Mouse (Mus musculus): ENCODE measurements around the gene Zfp709. TPM values are rescaled to one million over a fixed set of nuclear protein-coding genes. Genes with fewer than 3 reads are reported as not detected.
"Not testable (repeated sequence)": the region's sequence is repeated elsewhere in the genome, so short reads cannot be mapped to it uniquely, and the experiment has no call there.

Gene Zfp709
- total RNA-seq (2021): 1 to 10 TPM; 6.7 to 8.5 TPM

DNA sequence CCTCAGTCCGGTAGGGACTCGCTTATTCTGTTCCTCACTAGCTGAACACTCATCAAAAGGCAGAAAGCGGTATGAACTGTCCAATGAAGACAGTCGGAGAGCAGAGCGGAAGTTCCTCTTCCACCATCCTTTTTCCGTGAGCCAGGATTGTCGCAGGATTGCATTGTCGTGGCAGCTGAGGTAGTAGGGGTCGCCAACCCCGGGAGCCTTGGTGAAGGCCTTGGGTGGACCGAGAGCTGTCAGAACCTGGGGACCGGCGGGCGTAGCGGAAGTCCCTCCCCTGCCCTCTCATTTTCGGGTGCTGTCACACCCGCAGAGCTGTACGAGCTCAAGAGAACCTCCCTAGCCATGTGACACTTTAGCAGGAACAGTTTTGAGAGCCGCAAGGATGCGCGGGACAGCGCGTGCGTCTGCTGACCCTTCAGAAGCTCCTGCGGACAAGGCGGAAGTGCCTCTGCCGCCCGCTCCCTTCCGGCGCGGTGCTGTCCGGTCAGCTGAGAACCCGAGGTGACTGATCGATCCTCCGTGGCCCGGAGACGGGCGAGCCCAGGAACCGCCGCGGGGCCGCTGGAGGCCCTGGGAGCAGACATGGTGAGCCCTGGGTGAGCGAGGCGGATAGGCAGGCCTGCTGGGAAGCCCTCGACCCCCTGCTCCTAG, at the start of gene Zfp709:
Gene Zfp709 (plus strand): TSS at position 402 of the 657 bp plus-strand sequence.
- DNase-seq: peak; percentile 80
- intact Hi-C loops (cut with DNase I): no loop called here

DNA sequence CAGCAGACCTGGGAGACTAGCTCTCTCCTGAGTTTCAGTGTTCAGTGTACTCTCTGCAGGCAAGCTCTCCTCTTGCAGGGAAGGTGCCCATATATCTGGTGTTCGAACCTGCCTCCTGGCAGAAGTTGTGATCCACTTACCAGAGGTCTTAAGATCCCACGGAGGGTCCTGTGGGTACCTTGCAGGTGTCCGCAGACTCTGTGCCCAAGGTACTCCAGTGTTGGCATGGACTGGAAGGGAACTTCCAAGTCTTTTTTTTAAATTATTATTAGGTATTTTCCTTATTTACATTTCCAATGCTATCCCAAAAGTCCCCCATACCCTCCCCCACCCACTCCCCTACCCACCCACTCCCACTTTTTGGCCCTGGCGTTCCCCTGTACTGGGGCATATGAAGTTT, 43.6 kb upstream of the Zfp709 start:
- intact Hi-C loops (cut with DNase I); DNase-seq: not testable (repeated sequence)

- DNase-seq; intact Hi-C loops (cut with DNase I): not testable (repeated sequence)
These were observed 40.5 kb upstream of the Zfp709 start for GRCm38 (mm10) chr8:71841201-71841817.

- DNase-seq; intact Hi-C loops (cut with DNase I): not testable (repeated sequence)
These were observed 39.3 kb upstream of the Zfp709 start for GRCm38 (mm10) chr8:71842476-71842875.

DNA sequence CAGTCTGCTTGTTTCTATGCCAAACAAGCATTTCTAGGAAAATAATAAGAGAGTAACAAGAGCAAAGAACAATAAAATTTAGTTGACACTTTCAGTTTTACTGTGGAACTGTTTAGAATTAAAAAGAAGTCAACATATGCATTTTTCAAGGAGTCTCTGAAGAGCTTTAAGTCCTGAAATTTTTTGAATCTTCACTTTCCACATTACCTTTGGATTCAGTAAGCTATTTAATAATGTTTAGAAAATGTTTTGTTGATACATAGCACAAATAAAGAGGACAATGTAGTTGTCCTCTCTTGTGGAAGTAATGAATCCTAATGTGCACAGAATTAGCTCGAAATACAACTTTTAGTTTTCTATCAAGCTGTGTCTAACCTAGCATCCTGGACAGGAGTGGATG, 37.4 kb upstream of the Zfp709 start:
- DNase-seq; intact Hi-C loops (cut with DNase I): not testable (repeated sequence)

DNA sequence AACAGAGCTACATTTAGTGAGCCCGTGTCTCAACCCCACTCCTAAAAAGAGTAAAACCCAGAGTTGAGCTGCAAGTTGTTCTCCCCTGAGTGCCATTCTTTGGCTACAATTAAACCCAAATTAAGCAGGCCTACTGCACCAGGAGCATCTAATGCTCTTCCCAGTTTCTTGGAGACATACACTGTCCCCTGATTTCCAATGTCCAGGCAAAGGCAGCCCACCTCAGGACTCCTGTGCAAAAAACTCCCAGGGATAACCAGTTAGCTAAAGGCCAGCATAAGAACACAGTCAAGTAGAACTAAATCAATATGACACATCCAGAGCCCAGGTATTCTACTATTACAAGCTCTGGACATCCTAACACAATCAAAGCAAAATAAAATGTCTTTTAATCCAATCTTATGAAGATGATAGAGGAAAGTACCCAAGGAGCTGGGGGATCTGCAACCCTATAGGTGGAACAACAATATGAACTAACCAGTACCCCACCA, 35.8 kb upstream of the Zfp709 start:
- DNase-seq; intact Hi-C loops (cut with DNase I): not testable (repeated sequence)

DNA sequence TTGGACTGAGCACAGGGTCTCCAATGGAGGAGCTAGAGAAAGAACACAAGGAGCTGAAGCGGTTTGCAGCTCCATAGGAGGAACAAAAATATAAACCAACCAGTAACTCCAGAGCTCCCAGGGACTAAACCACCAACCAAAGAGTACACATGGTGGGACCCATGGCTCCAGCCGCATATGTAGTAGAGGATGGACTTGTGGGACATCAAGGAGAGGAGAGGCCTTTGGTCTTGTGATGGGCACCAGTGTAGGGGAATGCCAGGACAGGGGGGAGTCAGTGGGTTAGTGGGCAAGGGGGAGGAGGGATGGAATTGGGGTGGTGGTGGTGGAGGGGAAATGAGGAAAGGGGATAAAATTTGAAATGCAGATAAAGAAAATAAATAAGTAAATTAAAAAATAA, 35.1 kb upstream of the Zfp709 start:
- not testable (repeated sequence) for DNase-seq
- intact Hi-C loops (cut with DNase I): loop anchor here (1.0 kb wide), 1 partner anchor 699 kb away; no protein-coding TSS in a partner anchor

- intact Hi-C loops (cut with DNase I); DNase-seq: not testable (repeated sequence)
These were observed 30.8 kb upstream of the Zfp709 start for GRCm38 (mm10) chr8:71851014-71851413.

GRCm38 (mm10) chr8:71853360-71853759, 28.5 kb upstream of the Zfp709 start:
- intact Hi-C loops (cut with DNase I); DNase-seq: not testable (repeated sequence)

- intact Hi-C loops (cut with DNase I): not testable (repeated sequence)
These were observed 25.0 kb upstream of the Zfp709 start for GRCm38 (mm10) chr8:71856630-71857328.

DNA sequence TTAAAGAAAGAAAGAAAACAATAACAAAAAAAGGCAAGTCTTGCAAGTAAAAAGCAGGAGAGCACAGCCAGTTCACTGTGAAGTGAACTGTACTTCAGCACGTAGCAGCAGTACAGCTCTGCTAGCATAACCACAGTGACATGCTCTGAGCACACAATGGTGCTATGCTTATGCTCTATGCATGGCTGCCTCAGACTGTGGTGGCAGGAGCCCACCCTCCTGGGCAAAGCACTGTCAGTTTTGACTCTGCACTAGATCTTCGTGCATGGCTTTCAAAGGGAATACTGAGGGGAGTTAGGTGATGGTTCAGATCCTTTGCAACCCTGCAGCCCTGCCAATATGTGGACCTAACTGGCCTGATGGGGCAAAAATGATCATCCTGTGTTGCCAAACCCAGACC, 24.5 kb upstream of the Zfp709 start:
- intact Hi-C loops (cut with DNase I); DNase-seq: not testable (repeated sequence)

More at GRCm38 (mm10) chr8:71856630-71857328, 25.0 kb upstream of the Zfp709 start:
- not testable (repeated sequence) for DNase-seq

- DNase-seq: peak; percentile 16 to 22
- intact Hi-C loops (cut with DNase I): not testable (repeated sequence)
These were observed 20.3 kb upstream of the Zfp709 start for GRCm38 (mm10) chr8:71861551-71861950.

DNA sequence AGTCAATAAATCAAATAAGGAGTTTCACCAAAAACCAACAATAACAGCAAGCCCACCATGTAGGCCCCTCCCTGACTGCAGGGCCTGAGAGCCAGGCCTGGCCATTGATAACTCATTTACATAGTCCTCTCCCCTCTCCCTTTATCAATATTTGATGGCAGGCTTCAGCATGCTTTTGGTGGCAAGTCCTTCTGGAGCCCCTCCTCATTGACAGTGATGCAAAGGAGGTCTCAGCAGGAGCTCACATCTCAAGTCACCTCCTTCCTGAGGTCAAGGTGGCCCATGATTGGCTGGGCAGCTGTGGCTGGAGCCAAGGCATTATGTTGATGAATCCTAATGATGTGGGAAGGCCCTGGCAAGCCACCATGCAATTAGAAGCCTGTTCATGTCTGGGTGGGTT, 19.8 kb upstream of the Zfp709 start:
- intact Hi-C loops (cut with DNase I); DNase-seq: not testable (repeated sequence)

DNA sequence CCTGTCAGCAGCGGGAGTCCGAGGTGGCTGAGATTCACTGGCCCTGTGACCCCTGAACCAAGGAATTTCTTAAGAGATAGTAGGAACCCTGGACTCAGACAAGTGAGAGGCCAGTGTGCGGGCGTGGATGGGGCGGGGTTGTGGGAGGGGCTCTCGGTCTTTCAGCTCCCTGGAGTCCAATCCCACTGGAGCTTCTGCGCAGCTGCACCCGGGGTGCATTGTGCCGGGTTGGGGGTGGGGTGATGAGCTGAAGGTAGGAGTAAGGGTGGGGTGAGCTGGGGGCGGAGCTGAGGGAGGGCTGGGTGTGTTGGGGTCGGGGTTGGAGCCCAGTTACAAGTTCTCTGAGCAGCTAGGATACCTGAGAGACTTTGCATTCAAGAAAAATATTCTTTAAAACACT, 18.8 kb downstream of the Zfp709 start:
- DNase-seq; intact Hi-C loops (cut with DNase I): not testable (repeated sequence)

DNA sequence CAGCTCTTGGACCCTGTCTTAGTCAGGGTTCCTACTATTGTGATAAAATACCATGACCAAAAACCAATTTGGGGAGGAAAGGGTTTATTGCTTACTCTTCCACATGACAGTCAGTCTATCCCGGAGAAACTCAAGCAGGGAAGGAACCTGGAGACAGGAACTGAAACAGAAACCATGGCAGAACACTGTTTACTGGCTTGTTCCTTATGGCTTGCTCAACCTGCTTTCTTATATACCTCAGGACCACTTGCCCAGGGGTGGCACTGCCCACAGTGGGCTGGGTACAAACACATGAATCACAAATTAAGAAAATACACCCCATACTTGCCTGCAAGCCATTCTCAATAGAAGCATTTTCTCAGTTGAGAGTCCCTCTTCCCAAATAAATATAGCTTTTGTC, 21.3 kb downstream of the Zfp709 start:
- intact Hi-C loops (cut with DNase I); DNase-seq: not testable (repeated sequence)

GRCm38 (mm10) chr8:71906809-71907208, 25.0 kb downstream of the Zfp709 start:
- DNase-seq: no peak
- intact Hi-C loops (cut with DNase I): no loop called here

GRCm38 (mm10) chr8:71907798-71908257, 26.0 kb downstream of the Zfp709 start:
- DNase-seq: no peak
- intact Hi-C loops (cut with DNase I): loop anchor here (1.0 kb wide), 2 partner anchors 14 to 64 kb away; no protein-coding TSS in a partner anchor

DNA sequence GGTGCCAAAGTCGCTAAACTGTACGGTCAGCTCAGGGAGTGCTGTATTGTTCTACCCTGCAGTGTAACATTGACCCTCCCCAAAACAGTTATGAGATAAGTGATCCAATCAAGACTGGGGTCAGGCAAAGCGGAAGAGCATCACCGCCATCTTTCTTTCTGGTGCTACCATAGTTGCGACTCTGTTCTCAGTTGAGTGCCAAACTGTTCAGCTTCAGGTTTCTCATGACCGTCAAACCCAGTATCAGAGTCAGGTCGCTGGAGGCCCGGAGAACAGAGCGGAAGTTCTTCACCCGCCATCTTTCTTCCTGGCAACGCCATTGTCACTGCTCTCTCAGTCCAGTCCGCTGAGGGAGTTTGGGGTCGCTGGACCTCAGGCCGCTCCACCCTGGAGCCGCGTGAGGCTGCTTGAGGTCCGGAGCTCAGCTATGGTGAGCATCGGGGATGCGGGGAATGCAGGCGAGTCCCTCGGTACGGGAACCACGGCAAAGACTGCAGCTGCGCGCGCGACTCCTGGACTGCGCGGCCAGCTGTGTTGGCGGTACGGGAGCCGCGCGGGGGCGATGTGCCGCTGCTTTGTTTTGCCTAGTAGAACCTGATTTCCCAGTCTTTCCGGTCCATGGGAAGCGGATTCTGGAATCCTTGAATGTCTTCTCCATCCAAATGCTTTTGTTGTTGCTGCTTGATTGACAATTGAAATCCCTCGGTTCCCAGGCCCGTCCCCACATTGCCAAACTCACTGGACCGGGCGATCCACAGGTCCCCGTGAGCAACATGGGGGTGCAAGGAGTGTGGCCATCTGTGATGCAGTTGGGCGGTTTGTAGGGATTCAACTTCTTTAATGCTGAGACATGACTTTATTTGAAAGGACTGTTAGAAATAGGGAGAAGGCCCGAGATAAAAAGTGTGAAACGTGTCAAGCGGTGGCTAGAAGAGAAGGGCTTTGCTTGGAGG, 26.8 kb downstream of the Zfp709 start, which contains the start of the genes Zfp882 and Zfp617:
Gene Zfp882 (plus strand): TSS at position 300 of the 953 bp plus-strand sequence.
Gene Zfp617 (plus strand): TSS at position 327 of the 953 bp plus-strand sequence.
- intact Hi-C loops (cut with DNase I): loop anchor here (1.0 kb wide), 2 partner anchors 14 to 64 kb away; no protein-coding TSS in a partner anchor
- DNase-seq: peak; percentile 94

DNA sequence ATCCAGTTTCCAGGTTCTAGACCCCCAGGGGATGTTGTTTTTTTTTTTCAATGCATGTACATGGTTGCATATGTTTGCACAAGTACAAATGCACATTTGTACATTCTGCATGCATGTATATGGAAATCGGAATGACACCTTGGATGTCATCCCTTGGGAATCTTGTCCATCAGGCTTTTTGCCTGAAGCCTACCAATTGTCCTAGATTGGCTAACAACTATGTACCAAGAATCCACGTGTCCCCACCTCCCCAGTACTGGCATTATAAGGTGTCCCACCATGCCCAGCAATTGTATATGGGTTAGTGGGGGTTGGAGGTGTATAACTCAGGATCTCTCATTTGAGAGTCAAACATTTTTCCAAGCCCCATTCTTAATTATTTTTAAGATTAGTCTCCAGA, 30.5 kb downstream of the Zfp709 start:
- intact Hi-C loops (cut with DNase I): no loop called here
- no peak for DNase-seq

Data from heart, postnatal 10 days (tissue).